Mouse (Mus musculus): ENCODE data around the gene Chkb. TPM values are rescaled to one million over a fixed set of nuclear protein-coding genes. Genes with fewer than 3 reads are reported as not detected.

The Chkb gene
- 10 to 100 TPM; 21.4 to 24.2 TPM for total RNA-seq (2021)
- long read RNA-seq, experiment 1, transcript Chkb-201 (11 exons, 1,707 nt) = major isoform, 13 of 36 reads
- long read RNA-seq, experiment 1, partial matches to known transcripts = 5 of 36 reads
- long read RNA-seq, experiment 1, other reads (novel, unspliced or antisense) = 10 of 36 reads
- long read RNA-seq, experiment 2, transcript Chkb-201 (11 exons, 1,707 nt) = major isoform, 17 of 45 reads
- long read RNA-seq, experiment 2, transcript Chkb-208 (10 exons, 1,416 nt) = minor isoform, 6 of 45 reads
- long read RNA-seq, experiment 2, partial matches to known transcripts = 2 of 45 reads
- long read RNA-seq, experiment 2, other reads (novel, unspliced or antisense) = 18 of 45 reads

GRCm38 (mm10) chr15:89429352-89430221 is at the start of gene Chkb, which contains the start of the genes C730034F03Rik and Gm44502:
Gene Chkb, minus strand, starts transcription at chr15:89429908.
Gene C730034F03Rik, plus strand, starts transcription at chr15:89429589.
Gene Gm44502, minus strand, starts transcription at chr15:89429696.
- peak; percentile 92 for DNase-seq

- no peak for DNase-seq
Observed at GRCm38 (mm10) chr15:89478622-89479021, 48.9 kb upstream of the Chkb start.

DNA sequence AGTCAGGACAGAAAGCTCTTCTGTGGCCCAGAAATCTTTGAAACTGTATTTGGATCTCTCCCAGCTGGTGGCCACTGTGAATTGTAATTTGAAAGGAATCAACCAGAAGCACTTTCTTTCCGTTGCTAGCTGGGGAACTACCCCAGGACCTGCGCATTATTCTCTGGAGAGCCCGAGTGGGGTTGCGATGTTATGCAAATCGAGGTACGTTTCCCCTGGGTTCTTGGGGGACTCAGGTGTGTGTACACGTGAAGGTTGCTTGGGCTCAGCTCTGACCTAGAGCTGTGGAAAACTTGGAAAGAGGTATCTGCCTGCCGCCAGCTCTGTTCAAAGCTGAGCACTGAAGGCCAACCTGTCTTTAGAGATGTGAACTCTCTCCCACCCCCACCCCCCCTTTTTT is 48.1 kb upstream of the Chkb start:
- no peak for DNase-seq

- no peak for DNase-seq
Observed at GRCm38 (mm10) chr15:89477091-89477491, 47.4 kb upstream of the Chkb start, which contains the start of gene Arsa. Gene Arsa, minus strand, starts transcription at chr15:89477425.

- DNase-seq = no peak
Observed at GRCm38 (mm10) chr15:89476475-89476815, 46.7 kb upstream of the Chkb start.

- DNase-seq = peak; percentile 94
Observed at GRCm38 (mm10) chr15:89475611-89476474, 46.1 kb upstream of the Chkb start.

GRCm38 (mm10) chr15:89475293-89475600 is 45.5 kb upstream of the Chkb start:
- DNase-seq = no peak

- DNase-seq = no peak
Observed at GRCm38 (mm10) chr15:89474596-89475292, 45.0 kb upstream of the Chkb start.

GRCm38 (mm10) chr15:89473921-89474320 is 44.2 kb upstream of the Chkb start:
- no peak for DNase-seq

DNA sequence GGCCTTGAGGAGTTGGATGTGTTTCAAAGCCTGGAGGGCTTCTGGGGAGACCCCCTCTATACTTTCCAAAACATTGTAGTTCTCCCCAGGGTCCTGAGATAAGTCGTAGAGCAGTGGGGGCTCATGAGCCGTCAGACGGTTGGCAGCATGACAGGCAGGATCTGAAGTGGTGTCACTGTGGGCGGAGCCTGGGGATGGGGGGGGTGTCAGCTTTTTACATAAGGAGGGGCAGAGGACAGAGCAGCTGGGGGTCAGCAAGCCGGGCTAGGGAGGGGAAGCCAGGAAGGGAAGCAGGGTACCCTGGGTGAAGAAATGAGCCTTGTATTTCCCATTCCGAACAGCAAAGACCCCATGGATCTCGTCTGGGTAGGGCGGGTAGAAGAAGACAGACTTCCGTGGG is 43.7 kb upstream of the Chkb start:
- DNase-seq = no peak

- no peak for DNase-seq
Observed at GRCm38 (mm10) chr15:89471476-89471875, 41.8 kb upstream of the Chkb start.

GRCm38 (mm10) chr15:89468577-89468976 is 38.9 kb upstream of the Chkb start:
- no peak for DNase-seq

GRCm38 (mm10) chr15:89465052-89465451 is 35.3 kb upstream of the Chkb start:
- DNase-seq = no peak

DNA sequence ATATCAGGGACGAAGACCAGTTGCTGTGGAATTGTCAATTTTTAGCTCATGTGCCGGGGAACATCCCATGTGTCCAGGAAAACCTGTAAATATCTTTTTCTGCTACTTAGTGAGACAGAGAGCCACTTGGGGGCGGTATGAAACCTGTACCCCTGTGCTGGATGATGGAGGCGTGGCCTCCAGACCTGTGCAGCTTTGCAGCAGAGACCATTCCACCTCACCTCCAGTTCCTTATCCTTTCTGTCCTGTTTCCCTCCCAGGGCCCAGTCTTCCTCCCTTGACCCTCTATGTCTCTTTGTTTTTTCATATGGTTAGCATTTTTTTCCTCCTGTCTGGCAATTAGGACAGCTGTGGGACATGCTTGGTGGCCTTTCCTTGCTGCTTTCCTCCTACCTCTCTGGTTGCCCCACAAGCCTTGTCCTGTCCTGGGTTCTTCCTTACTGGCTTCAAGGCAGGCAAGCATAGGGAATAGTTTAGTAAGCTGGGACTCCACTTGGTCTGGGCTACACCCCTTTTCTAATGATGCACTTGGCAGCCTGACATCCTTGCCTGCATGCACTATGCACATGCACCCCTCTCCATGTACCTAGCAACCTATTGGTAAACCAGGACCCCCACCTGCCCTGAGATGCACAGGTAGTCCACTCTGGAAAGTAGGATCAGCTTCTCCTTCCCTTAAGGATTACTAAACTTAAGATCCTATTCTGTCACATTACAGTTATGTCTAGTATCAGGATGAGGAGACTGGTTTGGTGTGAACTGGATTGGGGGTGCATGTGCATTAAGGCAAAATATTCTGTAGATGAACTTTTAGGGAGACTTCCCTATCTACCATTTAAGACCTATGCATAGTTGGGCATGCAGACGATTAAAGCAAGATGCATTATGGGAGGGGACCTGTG is 33.9 kb upstream of the Chkb start:
- no peak for DNase-seq

- no peak for DNase-seq
Observed at GRCm38 (mm10) chr15:89462176-89462575, 32.5 kb upstream of the Chkb start.

DNA sequence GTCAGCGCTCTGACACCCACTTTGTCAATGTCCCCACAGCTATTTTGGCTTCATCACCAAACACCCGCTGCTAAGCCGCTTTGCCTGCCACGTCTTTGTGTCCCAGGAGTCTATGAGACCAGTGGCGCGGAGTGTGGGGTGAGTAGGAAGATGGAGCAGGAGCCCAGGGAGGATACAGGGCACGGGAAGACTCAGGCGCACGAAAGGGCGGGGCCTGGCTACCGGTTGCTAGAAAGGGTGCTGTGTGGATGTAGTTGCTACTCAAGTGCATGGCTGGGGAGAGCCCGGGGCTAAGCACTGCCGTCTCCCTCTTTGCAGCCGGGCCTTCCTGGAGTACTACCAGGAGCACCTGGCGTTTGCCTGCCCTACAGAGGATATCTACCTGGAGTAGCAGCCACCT is 31.6 kb upstream of the Chkb start:
- no peak for DNase-seq

GRCm38 (mm10) chr15:89460298-89460697 is 30.6 kb upstream of the Chkb start:
- DNase-seq = no peak

- no peak for DNase-seq
Observed at GRCm38 (mm10) chr15:89459821-89460220, 30.1 kb upstream of the Chkb start.

- DNase-seq = no peak
Observed at GRCm38 (mm10) chr15:89458942-89459341, 29.2 kb upstream of the Chkb start.

DNA sequence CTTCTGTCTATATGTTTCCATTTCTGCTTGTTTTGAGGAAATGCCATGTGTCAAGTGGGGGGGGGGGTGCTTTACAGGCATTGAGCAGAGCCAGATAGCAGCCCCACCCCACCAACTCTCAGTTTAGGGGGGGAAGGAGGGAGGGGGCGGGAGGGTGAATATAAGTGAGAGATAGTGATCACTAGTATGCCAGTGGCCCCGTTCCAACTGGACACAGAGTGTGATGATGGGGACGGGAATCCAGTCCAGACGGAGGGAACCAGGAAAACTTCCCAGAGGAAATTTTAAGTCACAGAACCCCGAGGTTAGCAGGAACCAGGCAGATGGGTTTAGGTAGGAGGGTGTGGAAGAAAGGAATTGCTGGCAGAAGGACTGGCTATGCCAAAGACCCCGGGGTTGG is 25.9 kb upstream of the Chkb start:
- no peak for DNase-seq

DNA sequence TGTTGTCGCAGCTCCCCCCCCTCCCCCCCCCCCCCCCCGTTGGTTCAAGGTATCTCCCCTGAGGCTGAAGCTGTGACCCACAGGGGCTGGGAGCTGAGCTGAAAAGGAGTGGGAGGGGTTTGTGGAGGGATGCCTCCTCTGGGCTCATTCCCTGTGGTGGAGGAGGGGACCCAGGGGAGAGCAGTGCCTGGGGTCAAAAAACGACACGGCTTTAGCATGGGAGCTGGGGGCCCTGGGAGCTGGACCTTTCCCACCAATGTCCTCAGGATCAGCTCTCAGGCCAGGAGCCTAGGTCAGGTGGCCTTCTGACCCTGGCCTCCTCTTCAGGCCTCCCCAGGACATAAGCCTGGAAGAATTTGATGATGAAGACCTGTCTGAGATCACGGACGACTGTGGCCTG is 25.1 kb upstream of the Chkb start:
- DNase-seq = no peak

Measured in gastrocnemius, postnatal 25 days (tissue).